Mouse (Mus musculus): Measurements from ENCODE around the gene Scel. TPM values are rescaled to one million over a fixed set of nuclear protein-coding genes. Genes with fewer than 3 reads are reported as not detected.

Scel gene
- polyA plus RNA-seq, 1 experiment: not detected

- Histone ChIP-seq H3K27ac (ENCODE audit: control insufficient read depth, insufficient read depth, low read depth, low read length, poor library complexity) (no peak overlapping the region), H3K4me1 (ENCODE audit: control insufficient read depth, insufficient read depth, low read length) (no peaks in the 10 kb centered on the region), H3K4me3 (replicated peaks; ENCODE audit: control insufficient read depth, low read depth, low read length) (no peak overlapping the region)
- 79% methylated on average over 6 of the region's 6 CpGs for WGBS
- no peak for TF ChIP-seq CTCF (IDR thresholded peaks at IDR 0.05; ENCODE audit: control insufficient read depth, insufficient read depth, low read length)
- no peak for TF ChIP-seq POLR2A (IDR thresholded peaks at IDR 0.05; ENCODE audit: borderline replicate concordance, control insufficient read depth, low read depth, low read length)
These were observed 113.0 kb downstream of the Scel start for GRCm38 (mm10) chr14:103626100-103626499.

GRCm38 (mm10) chr14:103629639-103630364, 116.7 kb downstream of the Scel start:
- no peaks in the 10 kb centered on the region for H3K4me1 ChIP-seq (ENCODE audit: control insufficient read depth, insufficient read depth, low read length)

GRCm38 (mm10) chr14:103630545-103630944, 117.4 kb downstream of the Scel start:
- TF ChIP-seq POLR2A (IDR thresholded peaks at IDR 0.05; ENCODE audit: borderline replicate concordance, control insufficient read depth, low read depth, low read length) (no peak), CTCF (IDR thresholded peaks at IDR 0.05; ENCODE audit: control insufficient read depth, insufficient read depth, low read length) (peak; percentile 37; the same call in 1 of the 2 replicates)
- Histone ChIP-seq H3K27ac (ENCODE audit: control insufficient read depth, insufficient read depth, low read depth, low read length, poor library complexity) (no peak overlapping the region), H3K4me1 (ENCODE audit: control insufficient read depth, insufficient read depth, low read length) (no peaks in the 10 kb centered on the region), H3K4me3 (replicated peaks; ENCODE audit: control insufficient read depth, low read depth, low read length) (no peak overlapping the region)
- 84% methylated on average over 8 of the region's 8 CpGs for WGBS

More at GRCm38 (mm10) chr14:103629639-103630364, 116.7 kb downstream of the Scel start:
- 80% methylated on average over 7 of the region's 7 CpGs for WGBS
- H3K27ac ChIP-seq (ENCODE audit: control insufficient read depth, insufficient read depth, low read depth, low read length, poor library complexity): no peak overlapping the region
- H3K4me3 ChIP-seq (replicated peaks; ENCODE audit: control insufficient read depth, low read depth, low read length): no peak overlapping the region
- TF ChIP-seq CTCF (IDR thresholded peaks at IDR 0.05; ENCODE audit: control insufficient read depth, insufficient read depth, low read length) (no peak), POLR2A (IDR thresholded peaks at IDR 0.05; ENCODE audit: borderline replicate concordance, control insufficient read depth, low read depth, low read length) (no peak)

DNA sequence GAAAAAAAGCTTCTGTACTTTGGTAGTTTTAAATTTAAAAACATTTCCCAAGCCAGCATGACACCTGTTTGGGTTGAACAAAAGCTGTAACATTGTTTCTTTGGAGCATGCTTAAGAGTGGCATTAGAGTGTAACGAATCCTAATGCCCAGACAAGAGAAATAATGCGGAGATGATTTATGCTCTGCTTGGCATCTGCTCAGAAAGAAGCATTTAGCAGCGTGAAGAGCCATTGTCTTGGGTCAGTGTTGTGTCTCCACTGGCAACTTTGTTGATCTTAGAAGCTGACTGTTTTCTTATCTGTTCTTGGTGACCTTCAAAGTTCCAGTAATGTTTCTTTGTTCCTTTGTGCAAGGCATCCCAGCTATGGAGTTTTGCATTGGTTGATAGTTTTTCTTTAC, 130.8 kb downstream of the Scel start:
- no peak for TF ChIP-seq POLR2A (IDR thresholded peaks at IDR 0.05; ENCODE audit: borderline replicate concordance, control insufficient read depth, low read depth, low read length)
- no peak overlapping the region for H3K27ac ChIP-seq (ENCODE audit: control insufficient read depth, insufficient read depth, low read depth, low read length, poor library complexity)
- 82% methylated on average over 3 of the region's 3 CpGs for WGBS
- no peaks in the 10 kb centered on the region; the same call in 1 of the 2 replicates for H3K4me1 ChIP-seq (ENCODE audit: control insufficient read depth, insufficient read depth, low read length)
- no peak overlapping the region for H3K4me3 ChIP-seq (replicated peaks; ENCODE audit: control insufficient read depth, low read depth, low read length)

GRCm38 (mm10) chr14:103647981-103648380, 134.8 kb downstream of the Scel start:
- Histone ChIP-seq H3K4me1 (ENCODE audit: control insufficient read depth, insufficient read depth, low read length) (peaks cover 6% of the 10 kb centered on the region), H3K4me3 (replicated peaks; ENCODE audit: control insufficient read depth, low read depth, low read length) (no peak overlapping the region), H3K27ac (ENCODE audit: control insufficient read depth, insufficient read depth, low read depth, low read length, poor library complexity) (no peak overlapping the region)
- no peak for TF ChIP-seq POLR2A (IDR thresholded peaks at IDR 0.05; ENCODE audit: borderline replicate concordance, control insufficient read depth, low read depth, low read length)
- no peak for TF ChIP-seq CTCF (IDR thresholded peaks at IDR 0.05; ENCODE audit: control insufficient read depth, insufficient read depth, low read length)
- WGBS: 84% methylated on average over 2 of the region's 2 CpGs

- Histone ChIP-seq H3K4me3 (replicated peaks; ENCODE audit: control insufficient read depth, low read depth, low read length) (no peak overlapping the region), H3K27ac (ENCODE audit: control insufficient read depth, insufficient read depth, low read depth, low read length, poor library complexity) (no peak overlapping the region), H3K4me1 (ENCODE audit: control insufficient read depth, insufficient read depth, low read length) (peaks cover 6% of the 10 kb centered on the region)
- TF ChIP-seq CTCF (IDR thresholded peaks at IDR 0.05; ENCODE audit: control insufficient read depth, insufficient read depth, low read length): no peak
- TF ChIP-seq POLR2A (IDR thresholded peaks at IDR 0.05; ENCODE audit: borderline replicate concordance, control insufficient read depth, low read depth, low read length): no peak
- 30% methylated on average over 12 of the region's 12 CpGs for WGBS
These were observed 135.6 kb downstream of the Scel start for GRCm38 (mm10) chr14:103648623-103649255.

DNA sequence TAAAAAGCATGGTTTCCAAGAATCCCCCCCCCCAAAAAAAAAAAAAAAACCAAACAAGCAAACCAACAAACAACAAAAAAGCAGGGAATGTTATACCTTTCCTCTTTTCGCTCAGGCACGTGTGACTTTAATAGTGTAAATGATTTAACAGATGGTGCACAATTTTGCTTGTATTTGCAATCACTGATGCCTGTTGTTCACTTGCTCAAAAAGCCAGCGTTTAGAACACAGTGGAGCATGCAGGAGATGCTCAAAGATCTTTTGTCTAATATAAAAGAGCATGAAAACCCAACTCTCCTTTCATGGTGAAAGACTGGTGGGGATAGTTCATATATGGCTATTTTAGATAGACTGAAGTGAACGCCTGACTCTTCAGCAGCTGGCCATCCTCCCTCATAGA, 136.2 kb downstream of the Scel start:
- H3K4me1 ChIP-seq (ENCODE audit: control insufficient read depth, insufficient read depth, low read length): peaks cover 6% of the 10 kb centered on the region
- no peak overlapping the region for H3K4me3 ChIP-seq (replicated peaks; ENCODE audit: control insufficient read depth, low read depth, low read length)
- WGBS: 41% methylated on average over 4 of the region's 4 CpGs
- no peak for TF ChIP-seq CTCF (IDR thresholded peaks at IDR 0.05; ENCODE audit: control insufficient read depth, insufficient read depth, low read length)
- TF ChIP-seq POLR2A (IDR thresholded peaks at IDR 0.05; ENCODE audit: borderline replicate concordance, control insufficient read depth, low read depth, low read length): no peak
- H3K27ac ChIP-seq (ENCODE audit: control insufficient read depth, insufficient read depth, low read depth, low read length, poor library complexity): no peak overlapping the region

GRCm38 (mm10) chr14:103649896-103650334, 136.8 kb downstream of the Scel start, which contains the start of gene Slain1:
TSS of gene Slain1 (plus strand) at chr14:103650228.
- under 1% methylated on average over 32 of the region's 32 CpGs for WGBS
- peak within 1 kb of the TSS; percentile 82 for H3K4me3 ChIP-seq (replicated peaks; ENCODE audit: control insufficient read depth, low read depth, low read length)
- TF ChIP-seq CTCF (IDR thresholded peaks at IDR 0.05; ENCODE audit: control insufficient read depth, insufficient read depth, low read length) (no peak), POLR2A (IDR thresholded peaks at IDR 0.05; ENCODE audit: borderline replicate concordance, control insufficient read depth, low read depth, low read length) (peak; percentile 69; the same call in 1 of the 2 replicates)
- H3K4me1 ChIP-seq (ENCODE audit: control insufficient read depth, insufficient read depth, low read length): peaks cover 6% of the 10 kb centered on the region
- peak within 1 kb of the TSS; percentile 91 for H3K27ac ChIP-seq (ENCODE audit: control insufficient read depth, insufficient read depth, low read depth, low read length, poor library complexity)

Measured in bone marrow, adult 2 months (tissue).